Mouse (Mus musculus) neutrophil, adult 5-6 weeks (primary cell): ENCODE measurements around the gene Ap1b1. TPM values are rescaled to one million over a fixed set of nuclear protein-coding genes. Genes with fewer than 3 reads are reported as not detected.

Experiments
- ATAC-seq: fragments of 151-379, 151-347 bp; 2 replicates; pipeline ENCODE4 v1.8.0; 2017; ENCODE audit warnings: mild to moderate bottlenecking, moderate TSS enrichment; ENCODE audit not compliant: insufficient number of reproducible peaks, poor library complexity, low FRiP score, severe bottlenecking; ENCODE audit errors: extremely low read depth
- total RNA-seq: library from RNA; stranded (forward); fragments of 200-1000 nt; gene quantifications from 2 replicates; pipeline ENCODE4 v1.2.3, GENCODE M21; 2017

Ap1b1 gene
- total RNA-seq = 37.9 and 46.7 TPM in 2 replicates

DNA sequence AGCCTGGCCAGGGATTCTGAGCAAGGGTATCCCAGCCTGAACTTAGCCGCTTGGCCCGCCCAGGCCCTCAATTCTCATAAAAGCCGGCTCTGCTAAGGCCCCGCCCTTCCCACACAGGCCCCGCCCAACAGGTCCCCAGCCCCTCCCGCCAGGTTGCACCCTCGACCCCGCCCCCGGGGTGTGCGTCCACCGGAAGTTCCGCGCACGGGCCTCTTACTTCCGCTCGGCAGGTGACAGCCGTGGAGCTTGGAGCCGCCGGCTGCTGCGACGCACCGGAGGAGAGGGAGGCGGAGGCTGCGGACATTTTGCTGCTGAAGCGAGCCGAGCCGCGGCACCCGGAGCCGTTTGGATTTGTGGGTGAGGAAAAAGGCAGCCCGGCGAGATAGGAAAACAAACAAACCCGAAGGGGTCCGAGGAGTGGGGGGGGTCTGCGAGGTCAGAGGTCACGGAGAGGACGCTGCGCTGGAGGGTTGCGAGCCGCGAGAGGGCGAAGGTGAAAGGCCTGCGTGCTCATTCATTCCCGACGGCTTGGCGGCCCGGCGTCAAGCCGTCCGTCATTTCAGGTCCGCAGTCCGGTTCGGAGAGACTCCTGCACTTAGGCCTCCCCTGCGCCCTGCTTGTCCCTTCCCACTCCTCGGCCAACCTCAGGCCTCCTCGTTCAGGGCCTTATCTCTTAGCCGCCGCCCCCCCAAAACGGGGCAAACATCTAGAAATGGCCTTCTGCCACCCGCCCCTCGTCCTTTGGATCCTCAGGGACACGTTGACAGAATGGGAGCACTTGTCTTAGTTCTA is at the start of gene Ap1b1:
TSS of gene Ap1b1 (plus strand) at position 130 of the 792 bp plus-strand sequence.
- peak; percentile 89 for ATAC-seq

DNA sequence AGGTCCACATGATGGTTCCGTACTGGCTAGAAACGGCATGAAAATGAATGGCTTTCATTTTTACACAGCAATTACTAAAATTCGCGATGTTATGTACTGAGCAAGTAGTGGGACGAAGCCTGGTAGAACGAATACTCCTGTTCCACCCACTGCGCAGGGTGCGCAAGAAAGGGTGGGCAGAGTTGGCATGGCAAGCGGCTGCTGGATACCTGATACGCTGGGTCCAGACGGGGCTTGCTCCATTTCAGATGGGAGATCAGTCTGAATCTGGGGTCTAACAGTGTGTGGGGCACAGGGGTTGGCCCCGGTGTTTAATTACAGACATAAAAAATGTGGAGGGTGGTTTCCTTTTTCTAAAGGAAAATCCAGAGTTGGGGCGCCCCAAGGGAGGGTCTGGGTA is 40.1 kb upstream of the Ap1b1 start:
- no peak for ATAC-seq

DNA sequence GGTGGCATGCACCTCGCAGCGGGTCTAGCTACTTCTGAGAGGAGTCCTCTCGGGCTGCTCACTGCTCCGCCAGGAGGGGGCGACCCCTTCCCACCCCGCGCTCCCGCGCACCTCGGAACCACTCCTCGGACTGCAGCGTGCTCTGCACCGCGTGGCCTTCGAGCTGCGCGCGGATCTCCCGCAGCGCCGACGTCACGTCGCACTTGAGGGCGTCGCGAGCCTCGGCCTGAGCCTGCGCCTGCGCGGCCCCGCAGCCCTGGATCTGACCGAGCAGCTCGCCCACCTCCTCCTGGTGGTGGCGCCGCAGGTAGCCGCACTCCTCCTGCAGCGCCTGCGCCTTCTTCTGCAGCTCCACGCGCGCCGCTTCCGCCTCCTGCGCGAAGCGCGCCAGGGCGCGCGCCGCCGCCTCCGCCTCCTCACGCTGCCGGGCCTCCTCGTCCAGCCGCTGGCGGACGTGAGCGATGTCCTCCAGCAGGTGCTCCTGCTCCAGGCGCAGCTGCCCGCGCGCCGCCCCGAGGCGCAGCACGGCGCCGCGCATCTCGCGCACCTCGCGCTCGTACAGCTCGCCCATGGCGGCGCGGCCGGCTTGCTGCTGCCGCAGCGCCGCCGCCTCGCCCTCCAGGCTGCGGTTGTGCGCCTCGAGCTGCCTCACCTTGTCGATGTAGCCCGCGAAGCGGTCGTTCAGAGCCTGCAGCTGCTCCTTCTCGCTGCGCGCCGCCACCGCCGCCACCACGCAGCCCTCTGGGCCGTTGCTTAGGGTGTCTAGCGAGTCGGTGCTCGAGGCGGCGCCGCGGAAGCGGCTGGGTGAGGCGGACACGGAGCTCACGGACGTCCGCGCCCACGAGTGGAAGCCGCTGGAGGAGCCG is 39.4 kb upstream of the Ap1b1 start:
- ATAC-seq = peak; percentile 45; the same call in 1 of the 2 replicates

DNA sequence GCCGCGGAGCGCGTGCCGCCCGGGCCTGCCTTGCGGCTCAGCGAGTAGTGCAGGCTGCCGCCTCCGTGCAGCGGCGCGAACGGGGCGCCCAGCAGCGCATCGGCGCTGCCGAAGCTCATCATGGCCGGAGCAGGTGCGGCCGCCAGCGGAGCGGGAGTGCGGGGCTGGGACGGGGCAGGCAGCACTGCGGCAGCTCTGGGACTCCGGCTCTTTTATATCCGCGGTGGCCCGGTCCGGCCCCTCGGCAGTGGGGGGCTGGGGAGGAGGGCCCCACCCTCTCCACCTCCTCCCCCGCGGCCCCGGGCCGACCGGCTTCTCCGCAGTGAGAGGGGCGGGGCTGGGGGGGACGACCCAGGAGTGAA is 38.8 kb upstream of the Ap1b1 start, which contains the start of gene Nefh:
TSS of gene Nefh (minus strand) at position 252 of the 362 bp plus-strand sequence.
- ATAC-seq = no peak

DNA sequence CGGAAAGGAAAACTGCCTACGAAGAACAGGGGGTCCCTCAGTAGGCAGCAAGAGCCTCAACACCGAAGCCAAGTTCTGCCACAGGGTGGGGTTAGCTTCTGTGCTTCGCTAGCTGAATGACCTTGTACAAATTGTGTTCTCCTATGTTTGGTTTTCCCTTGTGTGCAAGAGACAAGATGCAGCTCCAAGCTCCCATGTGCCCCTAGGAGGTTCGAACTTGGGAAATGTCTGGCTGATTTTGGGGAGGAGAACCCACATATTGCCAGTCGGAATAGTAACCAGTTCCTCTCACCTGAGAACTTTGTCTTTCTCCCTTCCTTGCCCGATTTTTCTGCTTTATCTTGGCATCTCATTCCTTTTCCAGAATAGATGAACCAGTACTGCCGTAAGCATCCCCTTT is 37.8 kb upstream of the Ap1b1 start:
- no peak for ATAC-seq

DNA sequence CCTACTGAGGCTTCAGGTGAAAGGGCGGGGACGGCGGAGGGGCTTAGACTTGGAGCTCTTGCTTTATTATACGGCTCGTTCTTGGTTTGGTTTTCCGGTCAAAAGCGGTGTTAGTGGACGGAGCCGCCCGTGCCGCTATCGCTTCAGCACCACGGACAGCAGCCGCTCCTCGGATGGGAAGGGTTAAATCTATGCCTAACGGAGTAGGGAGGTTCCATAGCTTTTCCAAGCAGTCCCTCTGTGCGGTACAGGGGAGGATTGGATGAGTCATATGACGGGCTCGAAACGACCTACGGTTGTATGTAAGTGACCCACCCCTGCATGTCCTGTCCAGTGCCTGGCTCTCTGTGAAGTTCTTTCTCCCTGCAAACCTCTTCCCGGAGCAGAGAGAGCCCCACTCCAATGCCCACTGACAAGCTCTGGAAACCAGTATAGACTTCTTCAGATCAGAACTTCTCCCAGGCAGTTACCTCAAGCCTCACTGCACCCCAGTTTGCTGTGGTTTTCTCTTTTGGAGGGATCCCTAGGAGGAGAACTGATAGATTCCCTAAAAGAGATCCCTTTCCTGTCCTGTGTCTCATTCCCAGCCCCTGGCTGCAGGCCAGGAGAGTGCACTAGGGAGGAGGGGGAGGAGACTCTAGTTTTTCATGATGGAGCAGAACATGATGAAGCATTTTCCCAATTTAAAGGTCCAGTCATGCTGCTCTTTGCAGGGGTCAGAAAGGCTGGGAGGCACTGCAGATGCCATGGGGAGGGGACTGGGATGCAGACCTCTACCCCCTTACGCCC is 37.2 kb upstream of the Ap1b1 start:
- ATAC-seq = no peak

DNA sequence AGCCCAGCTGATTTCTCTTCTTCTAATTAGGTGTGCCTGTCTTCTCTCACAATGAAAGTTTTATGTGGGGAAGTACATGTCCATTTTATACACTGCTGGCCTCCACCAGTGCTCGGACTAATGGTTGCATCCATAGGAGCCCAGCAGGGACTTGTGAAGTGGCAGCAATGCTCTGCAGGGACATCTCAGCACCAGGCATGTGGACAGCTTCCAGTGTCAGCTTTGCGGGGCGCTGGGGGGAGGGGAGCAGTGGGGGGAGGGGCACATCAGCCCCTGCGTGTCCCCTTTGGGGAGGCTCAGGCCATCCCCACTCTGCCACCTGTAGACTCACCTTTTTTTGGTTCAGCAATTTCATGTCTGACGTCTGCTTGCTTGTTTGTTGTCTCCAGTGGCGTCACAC is 33.2 kb upstream of the Ap1b1 start:
- no peak for ATAC-seq

DNA sequence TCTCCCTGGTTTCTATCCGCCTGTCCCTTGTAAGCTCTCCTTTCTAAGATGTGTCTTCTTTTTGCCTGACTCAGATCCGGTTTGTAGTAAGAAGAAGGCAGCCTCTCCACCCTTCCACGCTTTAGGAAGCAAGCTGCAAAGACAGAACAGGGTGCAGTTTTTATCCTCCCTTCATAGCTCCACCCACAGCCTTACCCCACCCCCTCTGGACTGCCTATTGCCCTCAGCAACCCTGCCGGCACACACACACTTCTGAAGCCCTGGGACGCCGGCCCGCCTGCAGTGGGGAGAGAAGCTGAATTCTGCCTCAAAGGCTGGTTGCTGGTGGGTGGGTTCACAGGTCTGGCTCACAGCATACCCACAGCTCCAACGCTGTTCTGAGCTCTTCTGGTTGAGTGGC is 32.7 kb upstream of the Ap1b1 start:
- no peak for ATAC-seq

DNA sequence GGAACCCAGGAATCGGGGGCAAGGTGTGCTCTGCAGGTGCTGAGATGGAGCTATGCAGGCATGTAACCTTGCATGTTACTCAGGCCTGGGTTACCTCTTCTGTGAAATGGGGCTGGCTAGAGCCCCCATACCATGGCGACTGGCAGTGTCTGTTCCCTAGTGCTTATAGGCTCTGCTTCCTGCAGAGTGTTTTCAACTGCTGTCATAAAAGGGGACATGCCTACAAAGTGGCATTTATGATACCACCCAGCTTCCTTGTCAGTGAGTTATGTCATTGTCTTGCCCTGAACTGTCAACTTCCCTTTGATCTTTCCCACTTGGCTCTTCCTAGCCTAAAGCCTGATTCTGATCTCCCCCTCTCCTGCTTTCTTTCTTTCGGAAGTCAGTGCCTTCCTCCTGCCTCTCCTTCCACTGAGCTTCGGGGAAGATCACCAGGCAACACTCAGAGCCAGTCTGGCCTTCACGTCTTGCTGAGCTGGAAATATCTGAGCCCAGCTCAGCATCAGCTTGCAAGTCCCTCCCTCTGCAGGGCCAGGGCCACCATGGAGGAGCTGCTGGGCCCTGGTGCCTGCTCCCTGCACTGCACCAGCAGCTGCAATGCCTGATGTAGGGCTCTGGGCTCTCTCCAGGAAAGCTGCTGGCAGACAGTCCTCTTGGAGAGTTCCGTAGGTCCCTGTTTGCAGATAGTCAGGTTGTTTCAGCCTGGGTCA is 23.4 kb upstream of the Ap1b1 start:
- ATAC-seq = no peak

DNA sequence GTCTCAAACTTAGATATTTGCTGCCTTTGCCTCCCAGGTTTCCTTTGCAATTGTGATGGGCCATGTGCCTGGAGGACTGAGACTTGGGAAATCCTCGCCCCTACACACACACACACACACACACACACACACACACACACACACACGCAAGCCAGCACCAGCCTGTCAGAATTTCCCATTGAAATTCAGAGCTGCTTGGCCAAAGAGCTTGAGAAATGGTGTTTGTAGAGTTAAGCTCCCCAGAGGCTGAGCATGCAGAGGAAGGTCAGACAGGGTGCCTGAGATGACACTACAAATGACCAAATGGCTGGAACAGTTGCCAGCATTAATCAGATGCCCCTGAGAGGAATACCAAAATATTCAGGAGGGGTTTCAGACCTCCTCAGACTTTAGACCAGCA is 20.3 kb upstream of the Ap1b1 start:
- ATAC-seq = no peak

DNA sequence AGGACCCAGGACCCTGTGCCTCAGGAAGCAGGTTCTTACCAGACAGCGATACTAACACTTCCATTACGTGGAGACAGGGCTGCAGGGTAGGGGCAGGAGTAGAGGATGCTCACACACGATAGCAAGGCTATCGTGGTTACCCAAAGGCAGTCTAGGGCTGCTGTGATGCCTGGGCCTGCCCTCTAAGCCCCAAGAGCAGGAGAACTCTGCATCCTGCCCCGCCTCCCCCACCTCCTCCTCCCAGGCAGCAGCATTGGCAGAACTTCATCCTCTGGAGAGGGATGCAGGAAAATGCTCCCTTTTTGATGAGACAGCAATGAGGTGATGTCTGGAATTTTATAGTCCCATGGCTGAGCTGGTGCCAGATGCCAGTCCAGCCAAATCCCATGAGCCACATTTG is 19.7 kb upstream of the Ap1b1 start:
- no peak for ATAC-seq

DNA sequence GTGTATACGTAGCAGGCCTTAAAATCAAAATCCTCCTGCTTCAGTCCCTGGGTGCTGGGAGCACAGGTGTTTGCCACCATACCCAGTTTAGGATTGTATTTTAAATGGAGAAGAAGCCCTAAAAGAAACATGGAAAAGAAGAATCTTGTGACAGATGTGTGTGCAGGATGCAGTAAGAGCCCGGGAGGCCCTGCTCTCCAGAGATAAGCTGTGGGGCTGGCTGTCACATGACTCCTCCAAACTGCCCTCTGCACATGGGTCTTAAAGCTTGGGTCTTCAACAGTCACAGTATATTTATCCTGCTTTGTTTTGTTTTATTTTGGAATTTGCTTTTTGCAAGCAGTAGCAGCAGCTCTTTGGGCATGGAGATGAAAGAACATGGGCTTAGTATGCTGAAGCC is 19.1 kb upstream of the Ap1b1 start:
- ATAC-seq = no peak

DNA sequence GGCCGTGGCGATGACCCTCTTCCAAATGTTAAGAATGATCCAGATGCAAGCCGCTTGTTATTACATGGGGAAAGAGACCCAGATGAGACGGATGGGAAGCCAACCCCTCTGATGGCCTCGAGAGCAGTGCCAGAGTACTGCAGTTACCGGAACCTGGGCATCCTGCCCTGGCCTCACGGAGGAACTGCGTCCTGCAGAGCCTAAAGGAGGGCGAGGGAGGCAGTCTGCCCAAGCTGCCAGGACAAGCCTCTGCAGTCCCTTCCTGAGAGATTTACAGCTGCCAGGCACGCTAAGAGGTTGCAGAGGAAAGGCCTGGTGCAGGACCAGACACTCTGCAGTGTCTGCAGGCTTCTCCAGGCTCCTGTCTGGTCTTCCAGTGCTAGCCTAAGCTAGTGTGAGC is 18.2 kb upstream of the Ap1b1 start:
- no peak for ATAC-seq

DNA sequence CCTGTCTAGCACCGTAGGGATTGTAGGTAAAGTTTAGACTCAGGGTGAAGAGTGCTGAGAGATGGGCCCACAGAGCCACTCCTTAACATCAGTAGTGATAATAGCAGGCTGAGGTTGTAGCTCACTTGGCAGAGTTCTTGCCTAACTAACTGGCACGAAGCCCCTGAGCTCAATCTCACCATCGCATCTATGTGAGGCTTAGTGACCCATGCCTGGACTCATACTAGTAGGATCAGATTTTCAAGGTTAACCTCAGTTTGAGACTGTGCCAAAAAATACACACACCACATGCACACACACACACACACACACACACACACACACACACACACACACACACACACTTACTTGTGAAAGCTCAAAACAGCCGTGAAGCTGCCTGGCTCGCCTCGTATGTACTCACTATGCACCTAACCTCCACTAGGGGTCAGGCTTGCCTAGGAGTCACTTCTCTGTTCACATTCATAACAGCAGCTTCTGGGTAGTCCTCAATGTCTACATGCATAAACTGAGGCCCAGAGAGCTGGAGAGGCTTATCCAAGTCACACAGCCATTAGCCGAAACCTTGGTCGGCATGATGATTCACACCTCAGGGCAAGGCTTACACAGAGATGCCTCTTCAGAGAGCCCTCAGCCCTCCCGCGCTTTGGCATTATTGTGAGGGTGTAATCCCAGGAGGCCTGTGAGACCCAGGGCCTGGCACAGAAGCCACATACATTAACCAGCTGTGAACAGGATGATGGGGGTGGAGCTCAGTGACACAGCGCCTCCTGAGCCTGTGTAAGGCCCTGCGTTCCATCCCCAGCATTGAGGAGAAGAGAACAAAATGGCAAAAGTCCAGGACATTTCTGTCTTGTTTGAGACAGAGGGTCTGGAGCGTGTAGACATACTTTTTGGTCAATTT is 13.4 kb upstream of the Ap1b1 start:
- ATAC-seq = peak; percentile 80

DNA sequence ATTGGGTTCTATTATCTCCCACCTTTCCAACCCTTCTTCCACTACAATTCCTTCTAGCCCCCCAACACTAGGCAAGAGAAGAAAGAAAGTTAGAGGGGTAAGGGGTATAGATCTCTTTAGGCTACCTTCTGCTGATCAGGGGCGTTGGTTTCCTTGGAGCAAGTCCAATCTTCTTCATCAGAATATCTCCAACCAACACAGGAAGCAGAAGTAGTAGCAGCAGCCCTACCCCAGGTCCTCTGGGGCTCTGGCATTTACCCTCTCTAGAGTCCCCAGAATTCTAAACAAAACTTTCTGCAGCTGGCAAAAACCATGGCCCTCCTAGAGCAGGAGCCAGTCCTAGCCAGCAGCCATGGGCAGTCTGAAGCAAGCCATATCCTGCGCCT is 12.8 kb upstream of the Ap1b1 start:
- no peak for ATAC-seq

DNA sequence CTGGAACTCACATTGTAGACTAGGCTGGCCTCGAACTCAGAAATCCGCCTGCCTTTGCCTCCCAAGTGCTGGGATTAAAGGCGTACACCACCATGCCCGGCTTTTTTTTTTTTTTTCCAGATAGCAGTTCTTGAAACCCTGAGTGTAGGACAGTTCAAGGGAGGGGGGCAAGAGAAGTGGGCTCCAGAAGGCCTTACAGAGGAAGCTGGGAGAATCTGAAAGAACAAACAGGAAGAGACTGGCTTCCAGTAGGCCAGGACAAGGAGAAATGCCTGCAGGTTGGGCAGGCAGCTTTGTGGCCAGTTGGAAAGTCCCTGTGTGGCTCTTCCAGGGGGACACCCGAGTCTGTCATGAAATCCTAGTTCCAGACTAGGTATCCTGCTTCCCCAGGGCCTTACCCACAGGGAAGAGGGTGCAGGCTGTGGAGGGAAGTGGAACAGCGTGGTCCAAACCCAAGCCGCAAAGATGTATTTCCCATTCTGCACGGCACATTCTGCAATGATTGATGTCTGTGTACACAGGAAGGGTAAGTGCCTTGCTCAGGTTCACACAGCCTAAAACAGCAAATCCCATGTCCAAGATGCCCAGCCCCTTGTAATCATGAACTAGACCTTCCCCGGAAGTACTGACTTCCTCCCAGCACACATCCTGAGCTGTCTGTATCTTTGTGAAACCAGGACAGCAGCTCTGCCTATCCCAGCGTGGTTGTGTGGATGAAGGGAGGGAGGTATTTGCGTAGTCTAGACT is 12.1 kb upstream of the Ap1b1 start:
- ATAC-seq = no peak

DNA sequence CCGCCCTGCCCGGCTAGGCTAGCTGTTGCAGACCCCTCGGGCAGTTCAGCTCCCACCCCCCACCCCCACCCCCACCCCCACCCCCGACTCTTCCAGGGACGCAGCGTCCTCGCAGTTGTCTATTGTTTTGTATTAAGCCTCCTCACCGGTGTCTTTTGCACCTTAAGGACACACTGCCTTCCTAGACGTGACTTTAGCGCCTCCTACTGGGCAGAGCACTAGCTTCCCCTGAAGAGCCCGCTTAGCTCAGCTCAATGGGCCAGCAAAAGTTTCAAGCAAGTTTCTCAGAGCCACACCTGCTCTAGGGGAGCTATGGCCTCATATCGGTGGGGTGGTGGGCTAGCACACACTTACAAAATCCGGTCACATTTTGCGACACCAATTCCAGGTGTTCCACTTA is 11.0 kb upstream of the Ap1b1 start:
- peak; percentile 70 for ATAC-seq
